Mouse (Mus musculus) hematopoietic stem cell, adult 5-6 weeks (primary cell): ENCODE data around the gene Tmem167b. TPM values are rescaled to one million over a fixed set of nuclear protein-coding genes. Genes with fewer than 3 reads are reported as not detected.
A peak's percentile ranks its signal among the peaks of the same experiment; 100 is the strongest.
"Not testable (repeated sequence)": the region's sequence is repeated elsewhere in the genome, so short reads cannot be mapped to it uniquely, and the experiment has no call there.

Experiments used
- ATAC-seq, 2 experiments: fragments of 125-278 bp in 1 of 2; replicated peaks in 1 of 2; 2 replicates each; pipeline ENCODE4 v1.8.0; 2016 to 2017; ENCODE audit warnings: inconsistent platforms in 2 of 2, mild to moderate bottlenecking in 2 of 2, moderate number of reproducible peaks in 2 of 2, low read depth in 1 of 2, moderate TSS enrichment in 1 of 2; ENCODE audit not compliant: low FRiP score in 2 of 2, poor library complexity in 2 of 2, severe bottlenecking in 2 of 2, insufficient read depth in 1 of 2, low TSS enrichment in 1 of 2
- total RNA-seq: library from RNA; stranded (forward); fragments of 172-1452, 232-1000 nt; gene quantifications from 2 replicates; pipeline ENCODE4 v1.2.3, GENCODE M21; 2017

Tmem167b gene
- 47.4 and 56.6 TPM in 2 replicates for total RNA-seq

DNA sequence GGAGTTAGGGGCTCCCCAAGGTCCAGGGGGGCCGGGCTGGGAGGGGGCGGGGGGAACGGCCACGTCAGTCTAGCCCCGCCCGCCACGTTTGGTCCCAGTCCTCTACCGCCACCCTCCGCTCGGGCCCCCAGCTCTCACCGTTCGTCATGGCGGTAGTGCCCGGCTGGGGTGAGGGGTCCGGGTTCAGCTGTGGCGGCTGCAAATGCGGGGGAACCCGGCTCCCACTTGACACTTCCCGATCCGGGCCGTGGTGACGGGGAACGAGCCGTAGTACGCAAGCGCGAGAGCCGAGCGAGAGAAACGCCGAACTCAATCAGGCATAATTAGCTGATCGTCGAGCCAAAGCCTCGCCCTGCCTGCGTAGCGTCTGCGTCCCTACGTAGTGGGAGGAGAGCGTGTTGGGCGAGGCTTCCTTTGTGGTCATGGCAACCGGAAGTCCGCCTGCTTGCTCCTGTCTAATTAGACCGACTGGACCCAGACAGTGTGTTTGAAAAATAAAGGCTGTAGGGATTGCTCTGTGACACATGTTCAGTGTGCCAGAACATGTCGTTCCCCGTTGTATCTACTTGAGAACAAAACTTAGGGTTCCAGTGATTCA lies at the start of gene Tmem167b:
Gene Tmem167b (minus strand): TSS at position 334 of the 598 bp plus-strand sequence.
- ATAC-seq: peak; percentile 94 to 95

DNA sequence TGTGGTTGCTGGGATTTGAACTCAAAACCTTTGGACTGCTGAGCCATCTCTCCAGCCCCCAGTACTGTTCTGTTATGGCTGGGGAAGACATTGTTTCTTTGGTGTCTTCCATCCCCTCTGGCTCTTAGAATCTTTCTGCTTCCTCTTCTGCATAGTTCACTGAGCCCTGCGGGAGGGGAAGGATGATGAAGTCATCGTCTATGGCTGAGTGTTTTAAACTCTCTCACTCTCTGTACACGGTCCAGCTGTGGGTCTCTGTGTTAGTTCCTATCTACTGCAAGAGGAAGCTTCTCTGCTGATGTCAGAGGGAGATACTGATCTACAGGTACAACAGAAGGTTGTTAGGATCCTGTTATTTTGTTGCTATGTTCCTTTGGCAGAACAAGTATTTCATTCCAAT lies 46.6 kb upstream of the Tmem167b start:
- ATAC-seq: peak in 1 of 2 experiments; percentile 27; a peak in 2 of 4 replicates

DNA sequence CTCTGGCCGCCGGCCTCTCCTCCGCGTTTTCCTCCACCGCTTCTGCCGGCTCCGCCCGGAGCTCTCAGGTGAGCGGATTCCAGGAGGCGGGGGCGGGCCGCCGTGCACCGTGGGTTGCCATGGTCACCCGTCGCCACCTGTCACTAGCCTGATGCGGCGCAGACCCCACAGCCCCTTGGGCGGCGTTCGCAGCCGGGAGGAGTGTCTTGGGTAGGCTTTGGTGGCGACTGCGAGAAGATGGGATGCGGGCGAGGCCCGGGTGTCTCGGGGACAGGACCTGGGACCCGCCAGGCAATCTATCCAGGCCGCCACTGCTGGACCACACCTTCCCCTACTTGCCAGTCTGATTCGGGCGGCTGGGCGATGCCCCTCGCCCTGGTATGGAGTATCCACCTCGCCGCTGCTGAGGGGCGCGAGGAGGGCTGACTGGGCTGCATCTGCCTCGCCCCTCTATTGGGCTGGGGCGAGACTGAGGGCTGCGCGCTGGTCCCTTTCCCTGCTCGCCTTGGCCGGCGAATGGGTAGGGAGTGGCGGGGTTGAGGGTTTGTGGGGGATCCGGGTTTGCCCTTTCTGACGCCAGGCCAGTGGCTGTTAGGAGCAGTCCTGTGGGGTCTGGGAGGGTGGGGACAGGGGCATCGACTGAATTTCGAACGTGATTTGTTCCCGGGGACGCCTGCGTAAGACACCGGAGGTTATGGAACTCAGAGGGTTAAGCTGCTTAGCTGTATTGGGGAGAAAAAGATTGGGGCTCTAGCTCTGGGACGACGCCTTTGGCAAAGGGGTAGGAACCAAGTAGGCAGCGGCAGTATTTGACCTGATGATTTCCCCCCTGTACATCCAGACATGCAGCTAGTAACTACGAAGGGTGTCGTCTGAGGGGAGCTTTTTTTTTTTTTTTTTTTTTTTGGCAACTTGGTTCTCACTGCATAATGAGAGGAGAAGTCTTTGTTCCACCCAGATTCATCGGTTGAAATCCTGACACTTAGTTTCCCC lies 29.6 kb upstream of the Tmem167b start:
- peak in 1 of 2 experiments; percentile 22; a peak in 2 of 4 replicates for ATAC-seq

DNA sequence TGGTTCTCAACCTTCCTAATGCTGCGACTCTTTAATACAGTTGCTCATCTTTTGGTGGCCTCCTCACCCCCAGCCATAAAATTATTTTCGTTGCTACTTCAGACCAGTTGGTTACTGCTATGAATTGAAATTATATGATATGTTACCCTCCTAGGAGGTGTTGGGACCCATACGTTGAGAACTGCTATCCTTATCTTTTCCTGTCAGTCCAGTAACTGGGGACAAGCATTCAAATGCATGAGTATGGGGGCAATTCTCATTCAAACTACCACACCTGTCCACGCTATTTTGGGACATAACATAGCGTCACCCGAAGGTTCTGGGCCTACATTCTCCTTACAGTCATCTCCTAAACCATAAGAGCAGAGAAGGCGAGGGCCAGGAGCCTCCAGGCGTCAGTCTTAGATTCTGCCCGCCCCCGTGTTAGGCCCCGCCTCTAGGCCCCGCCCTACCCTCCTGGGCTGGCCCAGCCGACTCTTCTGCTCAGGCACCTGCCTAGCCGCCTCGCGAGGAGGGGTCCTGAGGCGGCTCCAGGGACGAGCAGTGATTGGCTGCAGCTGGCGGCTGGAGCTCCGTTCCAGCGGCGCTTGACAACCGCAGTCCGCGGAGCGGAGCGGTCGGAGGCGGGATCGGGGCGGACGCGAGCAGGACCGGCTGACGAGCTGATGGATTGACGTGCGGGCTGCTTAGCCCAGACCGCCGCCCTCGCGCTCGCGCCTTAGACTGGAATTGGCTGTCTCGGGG lies 28.7 kb upstream of the Tmem167b start, which contains the start of gene Wdr47:
Gene Wdr47 (plus strand): TSS at position 494 of the 744 bp plus-strand sequence.
- ATAC-seq: peak; percentile 99

- no peak for ATAC-seq
Observed at GRCm38 (mm10) chr3:108588446-108588845, 26.2 kb upstream of the Tmem167b start.

- ATAC-seq: no peak
Observed at GRCm38 (mm10) chr3:108584580-108584979, 22.3 kb upstream of the Tmem167b start.

GRCm38 (mm10) chr3:108574018-108574417 lies 11.8 kb upstream of the Tmem167b start:
- ATAC-seq: no peak

GRCm38 (mm10) chr3:108572309-108573010 lies 10.2 kb upstream of the Tmem167b start:
- ATAC-seq: 0 out of 4 replicates have a peak, but pooled peaks of 1 of the 2 experiments have one; percentile 1

- peak; percentile 95 to 97 for ATAC-seq
Observed at GRCm38 (mm10) chr3:108571443-108572294, 9.4 kb upstream of the Tmem167b start, which contains the start of gene Taf13. Taf13 (plus strand) TSS chr3:108571698.

DNA sequence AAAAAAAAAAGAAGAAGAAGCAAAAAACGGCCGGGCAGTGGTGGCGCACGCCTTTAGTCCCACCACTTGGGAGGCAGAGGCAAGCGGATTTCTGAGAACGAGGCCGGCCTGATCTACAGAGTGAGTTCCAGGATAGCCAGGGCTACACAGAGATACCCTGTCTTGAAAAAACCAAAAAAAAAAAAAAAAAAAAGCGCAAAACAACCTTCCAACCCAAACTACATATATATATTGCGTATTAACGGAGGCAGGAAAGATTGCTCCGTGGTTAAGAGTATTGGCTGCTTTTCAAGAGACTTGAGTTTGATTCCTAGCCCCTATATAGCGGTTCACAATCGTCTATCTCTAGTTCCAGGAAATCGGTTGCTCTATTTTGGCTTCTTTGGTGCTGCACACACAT lies 8.5 kb upstream of the Tmem167b start:
- ATAC-seq: no peak

GRCm38 (mm10) chr3:108569636-108570035 lies 7.4 kb upstream of the Tmem167b start:
- ATAC-seq: not testable (repeated sequence)

GRCm38 (mm10) chr3:108567990-108568877 lies 6.0 kb upstream of the Tmem167b start:
- ATAC-seq: no peak

- ATAC-seq: peak; percentile 59 to 62
Observed at GRCm38 (mm10) chr3:108563309-108563708, 1.0 kb upstream of the Tmem167b start.

GRCm38 (mm10) chr3:108562777-108563271 lies 558 bp upstream of the Tmem167b start:
- peak; percentile 50 to 57 for ATAC-seq

DNA sequence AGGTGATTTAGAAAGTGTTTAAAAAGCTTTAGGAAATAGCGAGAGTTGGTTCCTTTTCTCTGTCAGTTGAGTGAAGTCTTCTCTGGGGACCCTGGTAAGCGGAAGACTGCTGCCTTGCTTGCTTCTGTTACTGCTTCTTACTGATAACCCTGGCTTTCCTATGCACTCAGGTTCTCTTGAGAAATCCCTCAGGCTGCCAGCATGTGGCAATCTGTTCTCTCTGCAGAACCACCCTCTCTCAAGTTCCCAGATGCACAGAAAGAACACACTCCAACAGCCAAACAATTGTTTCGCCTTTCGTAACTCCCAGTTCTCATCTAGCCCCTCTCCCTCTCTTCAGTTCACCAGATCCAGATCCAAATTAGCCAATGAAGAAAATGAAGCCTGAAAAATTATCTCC lies 4.4 kb downstream of the Tmem167b start:
- no peak for ATAC-seq
